Mouse (Mus musculus) right cerebral cortex, postnatal 36 days (tissue): ENCODE data around the gene Lyst.
"Not testable (repeated sequence)": the region's sequence is repeated elsewhere in the genome, so short reads cannot be mapped to it uniquely, and the experiment has no call there.

Source experiments
- DNase-seq, 2 experiments: peaks; one replicate each; pipeline ENCODE4 v3.0.0; 2022; ENCODE audit warnings: low spot score in 2 of 2, mixed read lengths in 1 of 2

The Lyst gene

GRCm38 (mm10) chr13:13590048-13591011, at the start of gene Lyst:
Gene Lyst (plus strand): TSS chr13:13590397.
- DNase-seq: peak; percentile 98

DNA sequence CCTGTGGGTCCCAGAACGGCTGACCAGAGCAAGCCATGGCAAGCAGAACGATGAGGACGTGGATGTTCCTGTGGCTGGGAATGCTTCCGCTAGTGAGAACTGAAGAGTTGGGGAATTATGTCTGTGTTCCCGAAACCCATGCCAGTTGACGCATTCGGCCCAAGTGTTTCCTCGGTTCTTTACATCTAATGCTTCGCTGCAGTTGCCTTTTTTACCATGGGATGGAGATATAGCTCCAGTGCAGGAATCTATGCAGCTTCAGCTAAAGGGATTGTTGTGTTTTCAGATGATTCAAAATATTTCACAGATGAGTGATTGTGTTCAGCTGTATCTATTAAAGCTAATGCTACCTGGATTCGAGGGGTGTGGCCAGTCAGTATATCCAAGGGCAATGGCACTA, 47.1 kb upstream of the Lyst start:
- DNase-seq: not testable (repeated sequence)

- DNase-seq: peak; percentile 82 to 89
These were observed 43.4 kb upstream of the Lyst start for GRCm38 (mm10) chr13:13546792-13547191.

GRCm38 (mm10) chr13:13547889-13548288, 42.3 kb upstream of the Lyst start:
- DNase-seq: no peak

DNA sequence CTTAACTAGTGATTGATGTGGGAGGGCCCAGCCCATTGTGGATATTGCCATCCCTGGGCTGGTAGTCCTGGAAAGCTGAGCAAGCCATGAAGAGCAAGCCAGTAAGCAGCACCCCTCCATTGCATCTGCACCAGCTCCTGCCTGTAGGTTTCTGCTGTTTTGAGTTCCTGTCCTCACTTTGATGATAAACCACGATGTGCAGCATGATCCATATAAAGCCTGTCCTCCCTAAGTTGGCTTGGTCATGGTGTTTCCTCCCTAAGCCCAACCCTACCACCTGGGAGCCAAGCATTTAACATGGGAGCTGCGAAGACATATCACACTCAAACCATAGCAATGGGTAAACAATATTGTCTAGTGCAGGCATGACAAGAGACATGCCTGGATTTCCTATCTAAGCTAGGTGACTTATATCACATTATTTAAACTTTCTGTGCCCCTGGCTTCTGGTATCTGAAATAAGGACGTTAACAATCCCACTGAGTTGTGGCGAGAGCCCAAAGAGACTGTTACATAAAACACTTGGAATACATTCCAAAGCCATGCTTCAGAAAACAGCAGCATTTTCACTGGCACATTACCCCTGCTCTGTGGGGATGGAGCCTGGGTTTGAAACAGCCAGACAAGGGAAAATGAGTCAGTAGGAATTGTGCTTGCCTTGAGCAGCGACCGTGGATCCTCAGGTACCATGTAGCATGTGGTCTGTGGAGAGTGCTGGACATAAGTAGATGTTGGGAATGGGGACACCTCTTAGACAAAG, 41.6 kb upstream of the Lyst start:
- peak in 1 of 2 experiments; percentile 25 for DNase-seq

DNA sequence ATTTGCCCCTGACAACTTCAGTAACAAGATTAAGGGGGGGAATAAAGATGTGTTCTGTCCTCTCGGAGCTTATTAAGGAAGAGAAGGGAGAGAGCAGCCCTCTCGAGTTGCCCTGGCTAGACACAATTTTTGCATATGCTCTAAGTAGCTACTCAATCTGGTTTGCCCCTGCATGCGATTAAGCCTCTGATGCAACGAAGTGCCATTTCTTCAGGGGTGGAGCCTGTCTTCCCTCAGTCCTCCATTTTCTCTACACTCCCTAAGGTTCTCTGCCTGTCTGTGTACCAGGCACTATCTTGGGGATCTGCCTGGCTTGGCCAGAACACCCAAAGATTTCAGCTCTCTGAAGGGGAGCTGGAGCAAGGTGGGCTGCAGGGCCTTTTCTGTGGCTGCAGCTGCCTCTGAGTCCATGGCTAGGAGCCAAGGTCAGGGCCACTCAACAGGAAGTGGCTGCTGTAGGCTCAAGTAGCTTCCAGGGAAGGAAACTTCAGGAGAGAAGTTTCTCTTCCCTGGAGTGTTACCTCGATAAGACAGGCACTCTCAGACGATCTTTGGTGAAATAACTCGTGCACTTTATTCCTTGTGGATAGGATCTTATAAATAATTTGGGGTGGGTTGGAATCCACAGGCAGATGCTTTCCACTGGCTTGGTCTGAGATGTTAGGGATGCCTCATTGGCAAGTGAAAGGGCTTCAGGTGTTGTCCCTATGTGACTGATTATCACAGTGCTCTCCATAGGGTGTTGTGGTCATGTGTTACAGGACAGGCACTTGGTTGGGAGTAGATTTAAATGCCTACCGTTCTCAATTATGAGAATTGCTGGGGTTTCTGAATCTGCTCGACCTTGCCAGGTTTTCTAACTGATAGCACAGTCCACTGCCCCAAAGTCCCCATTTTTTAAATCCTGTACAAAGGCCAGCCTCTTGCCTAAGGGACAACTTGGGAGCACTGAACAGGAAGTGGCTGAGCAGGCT, 40.2 kb upstream of the Lyst start:
- DNase-seq: no peak

DNA sequence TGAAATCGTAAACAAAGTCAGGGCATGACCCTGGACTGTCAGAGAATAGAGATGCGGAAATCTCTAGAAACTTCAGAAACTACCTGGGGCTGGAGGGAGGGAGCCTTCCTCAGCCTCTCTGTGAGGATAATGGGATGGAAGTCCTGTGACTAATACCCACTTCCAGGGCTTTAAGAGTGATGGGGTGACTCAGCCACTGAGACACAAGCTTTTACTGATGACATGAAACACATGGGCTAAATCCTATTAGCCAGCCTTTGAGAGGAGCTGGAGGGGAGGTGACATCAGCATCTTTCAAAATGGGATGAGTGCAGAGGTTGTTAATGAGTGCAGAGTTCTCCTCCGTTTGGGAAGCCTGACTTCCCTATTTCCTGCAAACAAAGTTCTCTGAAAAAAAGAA, 38.2 kb upstream of the Lyst start:
- no peak for DNase-seq

DNA sequence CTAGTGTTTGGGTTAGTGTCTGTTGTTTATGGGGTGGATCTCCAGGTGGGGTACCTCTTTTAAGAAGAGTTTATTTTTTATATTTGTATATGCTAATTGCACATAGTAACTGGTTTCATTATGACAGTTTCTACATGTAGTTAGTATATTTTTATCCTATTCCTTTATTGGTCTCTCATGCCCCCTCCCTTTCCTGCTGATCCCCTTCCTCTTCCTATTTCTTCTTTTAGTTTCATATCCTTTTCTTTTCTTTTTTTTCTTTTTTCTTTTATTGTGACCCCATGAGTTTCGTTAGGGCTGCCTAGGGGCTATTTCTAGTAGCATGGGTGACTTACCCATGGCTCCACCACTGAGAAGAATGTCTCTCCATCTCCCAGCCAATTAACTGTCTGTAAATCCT, 36.5 kb upstream of the Lyst start:
- DNase-seq: no peak

- peak; percentile 52 to 77 for DNase-seq
These were observed 35.0 kb upstream of the Lyst start for GRCm38 (mm10) chr13:13555196-13555595.

- DNase-seq: no peak
These were observed 33.0 kb upstream of the Lyst start for GRCm38 (mm10) chr13:13557001-13557743.

DNA sequence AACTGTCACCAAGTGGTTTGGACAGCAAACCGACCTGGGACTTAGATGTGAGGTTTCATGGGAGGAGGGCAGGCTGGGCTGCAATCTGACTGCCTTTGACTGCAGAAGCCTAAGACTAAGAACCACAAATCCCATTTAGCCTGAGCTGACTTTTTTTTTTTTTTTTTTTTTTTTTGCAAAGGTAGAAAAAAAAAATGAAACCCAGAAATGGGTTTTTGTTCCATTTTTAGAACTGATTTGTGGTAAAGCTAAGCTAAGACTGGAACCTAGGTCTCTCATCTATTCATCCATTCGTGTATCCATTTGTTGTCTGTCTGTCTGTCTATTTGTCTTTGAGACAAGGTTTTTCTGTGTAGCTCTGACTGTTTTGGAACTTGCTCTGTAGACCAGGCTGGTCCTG, 31.9 kb upstream of the Lyst start:
- no peak for DNase-seq

DNA sequence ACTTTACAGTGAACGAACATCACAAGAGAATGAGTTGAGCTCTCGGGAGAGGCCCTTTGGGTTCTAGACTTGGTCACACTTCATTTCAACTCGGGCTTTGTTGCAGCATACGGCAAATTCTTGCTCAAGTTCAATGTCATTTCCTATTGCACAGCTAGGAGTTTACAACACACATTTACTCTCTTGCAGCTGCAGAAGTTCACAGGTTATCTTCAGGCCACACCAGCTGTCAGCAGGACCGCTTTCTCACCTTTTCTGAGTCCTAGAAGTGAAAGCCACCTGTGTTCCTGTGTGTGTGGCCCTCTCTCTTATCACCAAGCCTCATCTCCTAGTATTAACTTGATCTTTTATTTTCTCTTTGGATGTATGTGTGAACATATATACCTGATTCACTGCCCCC, 31.3 kb upstream of the Lyst start:
- no peak for DNase-seq

DNA sequence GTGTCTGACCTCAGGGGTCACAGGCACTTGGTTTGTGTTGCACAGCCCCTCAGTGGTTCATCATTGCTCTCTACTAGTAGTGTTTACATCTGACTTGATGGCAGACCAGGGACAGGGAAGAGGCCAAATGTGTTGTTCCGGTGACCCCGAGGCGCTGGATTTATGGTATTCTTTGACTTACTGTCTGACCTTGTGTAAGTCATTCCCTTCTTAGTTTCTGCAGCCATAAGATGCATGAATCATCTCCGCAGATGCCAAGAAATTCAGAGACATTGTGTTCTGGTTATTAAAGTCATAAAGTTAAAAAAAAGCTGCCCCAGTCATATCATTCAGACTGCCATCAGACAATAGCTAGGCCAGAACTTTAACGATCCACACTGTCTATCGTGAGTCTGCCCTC, 27.6 kb upstream of the Lyst start:
- no peak for DNase-seq

- no peak for DNase-seq
These were observed 26.1 kb upstream of the Lyst start for GRCm38 (mm10) chr13:13564116-13564515.

GRCm38 (mm10) chr13:13564541-13564940, 25.7 kb upstream of the Lyst start:
- DNase-seq: no peak

DNA sequence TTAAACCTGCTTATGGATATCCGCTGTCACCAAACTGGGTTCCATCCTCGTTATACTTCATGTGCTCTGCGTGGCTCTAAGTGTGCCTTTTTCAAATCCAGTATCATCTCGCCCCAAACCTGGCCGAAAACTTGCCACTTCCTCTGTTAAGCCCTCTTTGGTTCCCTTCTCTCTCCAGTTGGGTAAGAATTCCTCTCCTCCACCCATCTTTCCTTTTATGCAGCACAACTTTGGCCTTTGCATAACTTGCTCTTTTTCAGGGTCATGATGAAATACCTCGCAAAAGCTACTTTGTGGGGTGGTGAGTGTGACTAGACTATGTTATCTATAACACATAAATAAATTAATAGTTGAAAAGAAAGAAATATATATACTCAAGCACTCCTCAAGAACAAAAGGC, 22.6 kb upstream of the Lyst start:
- DNase-seq: no peak

- DNase-seq: no peak
These were observed 21.4 kb upstream of the Lyst start for GRCm38 (mm10) chr13:13568824-13569223.

DNA sequence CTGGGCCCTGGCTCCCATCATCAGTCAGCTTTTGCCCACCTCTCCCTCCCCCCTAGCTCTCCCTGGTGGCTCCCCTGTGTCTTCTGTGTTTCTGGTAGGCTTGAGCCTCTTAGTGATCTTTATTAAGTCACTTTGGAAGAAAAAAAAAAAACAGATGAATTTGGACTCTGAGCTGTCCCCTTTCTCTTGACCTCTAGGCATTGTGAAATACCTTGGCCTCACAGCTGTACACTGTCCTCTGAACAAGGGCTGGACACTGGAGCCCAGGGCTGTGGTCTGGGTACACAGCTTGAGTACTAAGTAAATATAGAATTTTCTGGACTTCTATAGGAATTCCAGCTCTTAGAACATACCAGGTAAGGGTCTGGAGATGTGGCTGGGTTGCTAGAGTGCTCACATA, 20.6 kb upstream of the Lyst start:
- DNase-seq: no peak

DNA sequence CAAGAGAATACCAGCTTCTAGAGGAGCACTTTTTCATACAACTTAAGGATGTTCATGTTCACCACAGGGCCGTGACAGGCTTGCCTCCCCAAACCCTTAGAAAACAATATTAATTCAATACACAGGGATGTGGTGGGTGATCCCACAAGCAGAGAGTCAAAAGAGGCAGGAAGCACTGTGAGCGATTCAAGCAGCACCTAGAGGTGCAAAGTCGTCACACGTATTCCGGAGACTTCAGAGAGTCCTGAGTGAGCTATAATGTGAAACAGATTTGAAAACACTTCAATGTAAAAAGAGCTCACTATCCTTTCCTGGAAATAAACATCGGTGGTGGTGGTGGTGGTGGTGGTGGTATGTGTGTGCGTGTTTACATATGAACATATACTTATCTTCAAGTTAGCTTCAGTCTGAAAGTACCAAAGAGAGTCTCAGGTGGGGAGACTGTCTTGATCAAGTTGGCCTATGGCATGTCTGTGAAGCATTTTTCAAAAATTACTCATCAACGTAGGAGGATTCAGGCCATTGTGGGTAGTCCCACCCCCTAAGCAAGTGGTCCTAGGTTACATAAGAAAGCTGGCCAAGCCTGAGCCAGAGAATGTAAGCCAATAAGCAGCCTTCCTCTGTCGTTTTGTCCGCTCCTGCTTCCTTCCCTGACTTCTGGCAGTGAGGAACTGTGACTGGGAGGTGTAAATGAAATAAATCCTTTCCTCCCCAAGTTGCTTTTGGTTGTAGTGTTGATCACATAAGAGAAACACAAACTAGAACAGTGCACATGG, 17.9 kb upstream of the Lyst start:
- DNase-seq: no peak

- no peak for DNase-seq
These were observed 17.3 kb upstream of the Lyst start for GRCm38 (mm10) chr13:13572941-13573340.
